In genomic region chr16:4613736-4614135, GRCm38 (mm10) we compare ENCODE assay signal across 14 mouse cellular contexts.
"Had no signal": no experiment of that assay in that cellular context is flagged by ENCODE, and none has a peak within 500 bp of the region (broad histone marks: within the 10 kb centered on the region; RNA-seq: fewer than 3 reads in every experiment).

No protein-coding gene starts in this region.

- H3K4me2 ChIP-seq: limb, embryonic 13.5 days; midbrain, embryonic 12.5 days; neural tube, embryonic 13.5 days had no signal

- H3K4me3 ChIP-seq: layer of hippocampus, adult 2 months; limb, embryonic 13.5 days; megakaryocyte, embryonic 14.5 days; midbrain, embryonic 12.5 days; neural tube, embryonic 13.5 days had no signal

- H3K9ac ChIP-seq: limb, embryonic 13.5 days; liver, embryonic 14.5 days; midbrain, embryonic 12.5 days; neural tube, embryonic 13.5 days had no signal

- H3K4me1 ChIP-seq: midbrain, embryonic 12.5 days; neural tube, embryonic 13.5 days had no signal

- H3K27me3 ChIP-seq: limb, embryonic 13.5 days; midbrain, embryonic 12.5 days; neural tube, embryonic 13.5 days had no signal

- H3K27ac ChIP-seq: layer of hippocampus, adult 2 months; limb, embryonic 13.5 days; liver, embryonic 14.5 days; macrophage; midbrain, embryonic 12.5 days; neural tube, embryonic 13.5 days had no signal

- H3K9me3 ChIP-seq: limb, embryonic 13.5 days; megakaryocyte, embryonic 14.5 days; midbrain, embryonic 12.5 days; neural tube, embryonic 13.5 days had no signal

- ATAC-seq: intestine, embryonic 16.5 days had no signal

- DNase-seq: kidney, postnatal 4 days; lung, adult 2 months; lung, postnatal 10 days; right cerebral cortex, adult 18-20 months; right cerebral cortex, postnatal 25 days; thymus, postnatal 4 days had no signal
